17 mouse cellular contexts compared by ENCODE assay signal in the genomic region with DNA sequence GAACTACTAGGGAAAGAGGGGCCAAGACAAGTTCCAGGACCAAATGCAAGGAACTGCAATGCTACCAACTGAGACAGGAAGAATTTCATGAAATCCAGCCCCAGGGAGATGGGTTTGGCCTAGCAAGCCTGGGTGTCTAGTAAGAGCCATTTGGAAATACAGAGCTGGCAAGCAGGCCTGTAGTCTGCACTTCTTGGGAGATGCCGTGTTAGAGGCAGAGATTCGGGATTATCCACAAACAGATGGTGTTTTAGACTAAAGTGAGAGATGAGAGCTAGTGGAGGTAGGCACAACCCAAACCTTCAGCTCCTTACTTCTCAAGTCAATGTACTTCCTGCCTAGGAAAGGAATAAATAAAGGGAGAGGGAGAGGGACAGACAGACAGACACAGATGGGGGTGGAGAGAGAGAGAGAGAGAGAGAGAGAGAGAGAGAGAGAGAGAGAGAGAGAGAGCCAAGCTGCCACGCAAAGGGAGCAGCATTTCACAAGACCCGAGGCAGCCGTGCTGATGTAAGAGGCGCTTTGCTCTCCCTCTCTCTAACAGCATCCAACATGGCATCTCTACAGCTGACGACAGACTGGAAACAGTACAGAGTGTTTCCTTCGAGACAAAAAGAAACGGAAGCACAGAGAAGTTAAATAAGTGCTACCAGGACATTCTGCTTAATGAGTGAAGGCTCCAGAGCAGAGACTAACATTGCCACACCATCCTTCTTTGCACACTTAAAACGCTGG.
DNase-seq lines count a peak whose midpoint lies in the region; ATAC-seq and TF ChIP-seq lines count a peak whose summit lies in the region.
"Had no signal": no experiment of that assay in that cellular context is flagged by ENCODE, and none has a peak within 500 bp of the region (broad histone marks: within the 10 kb centered on the region; RNA-seq: fewer than 3 reads in every experiment).

No protein-coding gene starts in this region.

- no peak overlapping the region for H3K4me3 ChIP-seq in gastrocnemius, adult 2 months
- no peak overlapping the region for H3K4me3 ChIP-seq in lung, embryonic 14.5 days (ENCODE audit: low read depth, low read length)
- H3K4me3 ChIP-seq in lung, adult 2 months (replicated peaks; ENCODE audit: extremely low read depth, low read depth, low read length) = no peak overlapping the region
- no peak overlapping the region for H3K4me3 ChIP-seq in stomach, postnatal 0 days (ENCODE audit: low read depth, low read length)
- H3K4me3 ChIP-seq: embryonic facial prominence, embryonic 12.5 days; hindbrain, embryonic 12.5 days; limb, embryonic 12.5 days; liver, embryonic 15.5 days; megakaryocyte, embryonic 14.5 days had no signal

- DNase-seq in gastrocnemius, adult 2 months = peak; percentile 38
- no peak for DNase-seq in gastrocnemius, adult 8-10 months (ENCODE audit: low spot score in 2 of 2)
- peak; percentile 17 for DNase-seq in lung, embryonic 14.5 days
- DNase-seq in lung, adult 2 months = no peak
- peak; percentile 20 for DNase-seq in gastrocnemius, postnatal 25 days
- no peak for DNase-seq in stomach, postnatal 0 days (ENCODE audit: low spot score)
- no peak for DNase-seq in kidney, postnatal 10 days
- DNase-seq: cerebellum, postnatal 14 days; thymus, postnatal 14 days had no signal

- H3K9me3 ChIP-seq in lung, embryonic 14.5 days (ENCODE audit: low read depth, low read length) = no peaks in the 10 kb centered on the region
- no peaks in the 10 kb centered on the region for H3K9me3 ChIP-seq in stomach, postnatal 0 days (ENCODE audit: control insufficient read depth, low read length)
- H3K9me3 ChIP-seq: embryonic facial prominence, embryonic 12.5 days; hindbrain, embryonic 12.5 days; limb, embryonic 12.5 days; liver, embryonic 15.5 days; megakaryocyte, embryonic 14.5 days had no signal

- TF ChIP-seq EP300 in stomach, postnatal 0 days (optimal IDR thresholded peaks at IDR 0.05) = no peak

- no peaks in the 10 kb centered on the region for H3K27me3 ChIP-seq in lung, embryonic 14.5 days (ENCODE audit: insufficient read depth, low read length)
- no peaks in the 10 kb centered on the region for H3K27me3 ChIP-seq in stomach, postnatal 0 days (ENCODE audit: control insufficient read depth, insufficient read depth, low read length)
- H3K27me3 ChIP-seq: embryonic facial prominence, embryonic 12.5 days; hindbrain, embryonic 12.5 days; limb, embryonic 12.5 days had no signal

- no peak overlapping the region; the same call in 1 of the 2 replicates for H3K27ac ChIP-seq in gastrocnemius, adult 2 months
- no peak overlapping the region for H3K27ac ChIP-seq in lung, embryonic 14.5 days (ENCODE audit: low read depth)
- peak overlapping the region; percentile 9; the same call in 1 of the 2 replicates for H3K27ac ChIP-seq in stomach, postnatal 0 days (replicated peaks)
- H3K27ac ChIP-seq: embryonic facial prominence, embryonic 12.5 days; hindbrain, embryonic 12.5 days; kidney, postnatal 0 days; limb, embryonic 12.5 days; liver, embryonic 15.5 days had no signal

- TF ChIP-seq POLR2A in lung, adult 2 months (IDR thresholded peaks at IDR 0.05; ENCODE audit: borderline replicate concordance, extremely low read depth, low read depth, low read length) = no peak

- no peak for ATAC-seq in lung, embryonic 14.5 days (ENCODE audit: insufficient read depth)
- no peak for ATAC-seq in stomach, postnatal 0 days (ENCODE audit: low FRiP score, low TSS enrichment)
- ATAC-seq: intestine, embryonic 16.5 days had no signal

- intact Hi-C loops in gastrocnemius, adult 2 months (cut with DNase I) = loop anchor here (5.0 to 10.0 kb wide), 2 partner anchors 182 to 251 kb away; a partner anchor contains a TSS

- no peaks in the 10 kb centered on the region for H3K36me3 ChIP-seq in lung, embryonic 14.5 days (ENCODE audit: insufficient read depth)
- H3K36me3 ChIP-seq in stomach, postnatal 0 days (ENCODE audit: control insufficient read depth, insufficient read depth, low read length) = no peaks in the 10 kb centered on the region
- H3K36me3 ChIP-seq: embryonic facial prominence, embryonic 12.5 days; hindbrain, embryonic 12.5 days; limb, embryonic 12.5 days; liver, embryonic 15.5 days had no signal

- no peak overlapping the region for H3K9ac ChIP-seq in lung, embryonic 14.5 days
- H3K9ac ChIP-seq in stomach, postnatal 0 days (ENCODE audit: low read length) = no peak overlapping the region
- H3K9ac ChIP-seq: embryonic facial prominence, embryonic 12.5 days; hindbrain, embryonic 12.5 days; limb, embryonic 12.5 days; liver, embryonic 15.5 days had no signal

- no peak for TF ChIP-seq CTCF in gastrocnemius, adult 2 months (IDR thresholded peaks at IDR 0.05)
- no peak for TF ChIP-seq CTCF in lung, embryonic 14.5 days (IDR thresholded peaks at IDR 0.05; ENCODE audit: low read depth)
- no peak for TF ChIP-seq CTCF in lung, adult 2 months (IDR thresholded peaks at IDR 0.05; ENCODE audit: insufficient read depth, low read length)
- no peak for TF ChIP-seq CTCF in stomach, postnatal 0 days (IDR thresholded peaks at IDR 0.05; ENCODE audit: low read depth)

- H3K4me1 ChIP-seq in lung, embryonic 14.5 days (ENCODE audit: insufficient read depth) = no peaks in the 10 kb centered on the region
- H3K4me1 ChIP-seq in lung, adult 2 months (ENCODE audit: control insufficient read depth, insufficient read depth, low read length) = no peaks in the 10 kb centered on the region
- no peaks in the 10 kb centered on the region for H3K4me1 ChIP-seq in stomach, postnatal 0 days (replicated peaks; ENCODE audit: control insufficient read depth, insufficient read depth)
- H3K4me1 ChIP-seq: embryonic facial prominence, embryonic 12.5 days; hindbrain, embryonic 12.5 days; liver, embryonic 15.5 days had no signal

- WGBS in lung, embryonic 14.5 days = 57% methylated on average over 10 of the region's 10 CpGs
- 59% methylated on average over 10 of the region's 10 CpGs for WGBS in lung, adult 2 months
- WGBS in stomach, postnatal 0 days = 67% methylated on average over 10 of the region's 10 CpGs

- H3K4me2 ChIP-seq in lung, embryonic 14.5 days = no peak overlapping the region
- no peak overlapping the region for H3K4me2 ChIP-seq in stomach, postnatal 0 days (replicated peaks; ENCODE audit: low read depth)
- H3K4me2 ChIP-seq: embryonic facial prominence, embryonic 12.5 days; heart, embryonic 11.5 days; hindbrain, embryonic 12.5 days; limb, embryonic 12.5 days; liver, embryonic 15.5 days had no signal

Comparison
In these comparisons a context has a peak if more than half of its experiments do, and no peak if none do; other contexts are left out.
1. DNase-seq: peak in gastrocnemius, adult 2 months (single experiment), lung, embryonic 14.5 days (single experiment) and gastrocnemius, postnatal 25 days (single experiment); none in gastrocnemius, adult 8-10 months (0 of 2), lung, adult 2 months (single experiment), stomach, postnatal 0 days (single experiment) and kidney, postnatal 10 days (single experiment).